Mouse (Mus musculus) heart, postnatal 0 days (tissue): ENCODE measurements around the gene Tmem87b.

Experiments
- CTCF ChIP-seq: IDR thresholded peaks from 2 replicates; pipeline ENCODE4 v1.5.1; 2016; ENCODE audit warnings: antibody characterized with exemption, control low read depth, low read depth
- EP300 ChIP-seq: IDR thresholded peaks from 2 replicates; pipeline ENCODE4 v1.6.1; 2016; ENCODE audit warnings: antibody characterized with exemption, low read depth

- TF ChIP-seq CTCF (no peak), EP300 (no peak)
Observed at GRCm38 (mm10) chr2:128887866-128888550, 70.1 kb downstream of the Tmem87b start.
